Mouse (Mus musculus) left cerebral cortex, postnatal 4 days (tissue): ENCODE measurements around the gene Cpne9. TPM values are rescaled to one million over a fixed set of nuclear protein-coding genes. Genes with fewer than 3 reads are reported as not detected.

Source experiments
- DNase-seq: peaks from one replicate; pipeline ENCODE4 v3.0.0-alpha.2; 2022
- intact Hi-C: fragments of 180-260 bp; cut with DNase I; formaldehyde crosslinking; loops from one replicate; pipeline ENCODE4 v1.15.1; 2025
- total RNA-seq, 2 experiments: library from RNA; stranded (reverse); gene quantifications; 2 replicates each; pipeline ENCODE4 v1.2.3; 2021

The Cpne9 gene
- total RNA-seq, 2 experiments from 2014 or later = 7.3 to 8.3 TPM

GRCm38 (mm10) chr6:113336852-113337620 is 54.9 kb downstream of the Cpne9 start:
- intact Hi-C loops = no loop called here
- DNase-seq = peak; percentile 24

DNA sequence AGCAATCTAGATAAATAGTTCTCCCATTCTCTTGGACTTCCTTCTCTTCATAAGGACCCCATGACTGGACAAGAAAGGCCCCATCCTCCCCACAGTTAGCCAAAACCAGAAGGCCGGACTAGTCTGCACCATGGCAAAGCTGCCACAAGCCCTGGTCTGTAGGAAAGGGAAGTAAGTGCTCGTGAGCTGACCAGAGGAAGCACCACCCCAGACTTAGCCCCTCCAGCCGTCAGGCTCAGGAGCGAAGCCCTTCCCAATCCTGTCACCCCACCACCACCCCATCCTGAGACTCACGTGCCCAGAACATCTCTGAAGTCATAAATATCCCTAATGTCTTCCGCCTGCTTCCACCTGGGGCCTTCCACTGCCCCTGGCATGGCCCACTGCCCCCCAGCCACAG is 59.5 kb downstream of the Cpne9 start:
- DNase-seq = no peak
- intact Hi-C loops = no loop called here

GRCm38 (mm10) chr6:113342297-113342696 is 60.2 kb downstream of the Cpne9 start:
- intact Hi-C loops = no loop called here
- no peak for DNase-seq

GRCm38 (mm10) chr6:113343177-113344092 is 61.3 kb downstream of the Cpne9 start, which contains the start of gene Camk1:
Gene Camk1 (minus strand): TSS chr6:113343984.
- DNase-seq = peak; percentile 61
- intact Hi-C loops = no loop called here

DNA sequence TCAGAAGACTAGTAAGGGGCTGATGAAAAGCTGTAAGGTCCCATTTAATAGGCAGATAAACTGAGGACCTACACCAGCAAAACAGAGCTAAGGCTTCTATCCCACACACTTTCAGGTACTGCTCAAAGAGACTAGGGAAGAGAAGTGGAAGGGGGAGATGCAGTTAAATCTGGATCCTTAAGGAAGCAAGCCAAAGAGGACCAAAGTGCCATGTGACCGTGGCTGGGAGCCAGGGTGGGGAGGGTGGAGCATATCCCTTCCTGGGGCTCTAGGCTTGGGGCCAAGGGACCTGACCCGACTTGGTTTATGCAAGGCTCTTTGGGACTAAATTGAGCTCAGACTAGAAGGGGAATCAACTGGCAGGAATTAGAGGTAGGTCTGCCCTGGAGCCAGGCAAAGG is 62.2 kb downstream of the Cpne9 start:
- intact Hi-C loops = no loop called here
- peak; percentile 73 for DNase-seq

DNA sequence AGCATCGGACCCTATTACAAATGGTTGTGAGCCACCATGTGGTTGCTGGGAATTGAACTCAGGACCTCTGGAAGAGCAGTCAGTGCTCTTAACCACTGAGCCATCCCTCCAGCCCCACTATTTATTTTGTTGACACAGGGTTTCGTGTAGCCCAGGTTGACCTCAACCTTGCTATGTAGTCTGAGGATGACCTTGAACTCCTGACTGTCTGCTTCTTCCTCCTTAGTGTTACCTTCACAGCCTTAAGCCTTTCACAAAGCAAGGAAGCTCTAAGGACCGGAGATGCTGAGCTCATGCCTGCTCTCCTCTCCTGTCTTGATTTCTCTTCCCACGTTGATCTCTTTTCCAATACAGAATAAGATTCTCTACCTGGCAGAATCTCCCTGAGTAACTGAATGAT is 64.8 kb downstream of the Cpne9 start:
- intact Hi-C loops = no loop called here
- no peak for DNase-seq

GRCm38 (mm10) chr6:113350538-113350937 is 68.4 kb downstream of the Cpne9 start:
- DNase-seq = no peak
- intact Hi-C loops = no loop called here

DNA sequence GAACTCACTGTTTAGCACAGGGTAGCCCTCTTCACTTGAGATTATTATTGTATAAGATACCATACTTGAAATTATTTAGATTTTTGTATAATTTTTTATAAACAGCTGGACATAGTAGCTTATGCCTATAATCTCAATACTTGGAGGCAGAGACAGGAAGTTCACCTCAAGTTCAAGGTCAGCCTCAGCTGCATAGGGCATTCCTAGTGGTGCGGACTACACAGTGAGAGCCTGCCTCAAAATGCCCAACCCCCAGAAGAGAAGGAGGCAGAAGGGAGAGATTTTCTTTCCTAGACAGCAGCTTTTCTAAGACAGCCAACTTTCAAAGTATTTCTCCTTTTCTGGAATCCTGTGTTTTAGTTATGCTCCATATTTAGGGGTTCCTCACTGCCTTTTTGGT is 69.1 kb downstream of the Cpne9 start:
- intact Hi-C loops = no loop called here
- DNase-seq = no peak

DNA sequence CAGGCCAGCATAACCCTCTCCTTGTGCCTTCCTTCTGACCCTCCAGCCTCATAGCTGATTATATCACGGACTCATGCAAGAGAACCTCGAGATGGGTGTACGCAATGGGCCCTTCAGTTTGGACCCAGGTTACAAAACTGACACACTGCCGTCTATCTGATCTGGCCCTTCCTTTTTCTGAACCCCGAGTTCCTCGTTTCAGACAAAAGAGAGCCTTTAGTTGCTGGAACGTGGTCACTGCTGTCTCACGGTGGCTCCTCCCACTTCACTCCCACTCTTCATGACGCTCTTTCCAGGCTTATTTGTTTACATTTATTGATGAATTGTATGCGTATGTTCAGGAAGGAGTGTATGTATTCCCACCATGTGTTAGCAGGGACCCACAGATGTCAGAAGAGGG is 69.5 kb downstream of the Cpne9 start:
- intact Hi-C loops = no loop called here
- no peak for DNase-seq

- intact Hi-C loops = no loop called here
- no peak for DNase-seq
These were observed 70.7 kb downstream of the Cpne9 start for GRCm38 (mm10) chr6:113352820-113353219.

DNA sequence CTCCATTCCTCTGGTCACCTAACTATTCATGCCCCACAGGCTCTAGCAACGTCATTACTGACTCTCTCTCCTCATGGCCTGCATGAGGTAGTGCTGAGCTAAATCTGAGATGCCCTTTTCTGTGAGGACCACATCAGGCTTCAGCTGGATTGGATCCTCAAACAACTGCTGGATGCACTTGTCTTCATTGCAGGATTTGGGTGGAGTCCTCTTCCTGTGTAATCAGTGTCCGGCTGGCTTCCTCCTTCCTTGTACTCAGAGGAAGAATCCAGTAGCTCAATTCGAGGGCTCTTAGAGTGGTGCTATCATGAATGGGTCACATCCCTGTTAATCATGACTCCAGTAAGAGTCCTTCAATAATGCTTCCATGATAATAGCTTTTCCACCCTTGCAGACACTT is 71.6 kb downstream of the Cpne9 start:
- no peak for DNase-seq
- intact Hi-C loops = no loop called here

Other genes with a start within 250 kb of the Cpne9 start
- gene Thumpd3, start 236.1 kb upstream of the Cpne9 start, total RNA-seq = 10 to 100 TPM; 35.4 to 36.4 TPM
- gene Setd5, start 204.9 kb upstream of the Cpne9 start, total RNA-seq = 100 to 1,000 TPM; 139 to 144 TPM
- gene Lhfpl4, start 86.9 kb upstream of the Cpne9 start, total RNA-seq = 100 to 1,000 TPM in 1 of 2 experiments, 10 to 100 TPM in 1; 95.9 to 102 TPM
- gene Mtmr14, start 44.5 kb upstream of the Cpne9 start, total RNA-seq = 10 to 100 TPM; 25.2 to 25.6 TPM
- gene Brpf1, start 24.8 kb downstream of the Cpne9 start, total RNA-seq = 10 to 100 TPM; 32.8 TPM
- gene Ogg1, start 44.7 kb downstream of the Cpne9 start, total RNA-seq = 1 to 10 TPM; 8.8 to 9.4 TPM
- 100 to 1,000 TPM in 1 of 2 experiments, 10 to 100 TPM in 1; 94.4 to 104 TPM for gene Camk1, start 61.7 kb downstream of the Cpne9 start, total RNA-seq
- gene Tada3, start 95.6 kb downstream of the Cpne9 start, total RNA-seq = 10 to 100 TPM; 64.4 to 68.2 TPM
- gene Arpc4, start 95.8 kb downstream of the Cpne9 start, total RNA-seq = 100 to 1,000 TPM; 288 to 299 TPM
- 10 to 100 TPM; 12.4 to 14.1 TPM for gene Ttll3, start 107.0 kb downstream of the Cpne9 start, total RNA-seq
- 10 to 100 TPM; 14.4 to 15.2 TPM for gene Rpusd3, start 137.0 kb downstream of the Cpne9 start, total RNA-seq
- not detected for gene Cidec, start 153.5 kb downstream of the Cpne9 start, total RNA-seq
- gene Jagn1, start 160.3 kb downstream of the Cpne9 start, total RNA-seq = 10 to 100 TPM; 39.1 to 44.9 TPM
- gene Il17re, start 176.2 kb downstream of the Cpne9 start, total RNA-seq = under 1 TPM; 0.26 to 0.30 TPM
- 1 to 10 TPM; 2.2 to 2.4 TPM for gene Il17rc, start 189.1 kb downstream of the Cpne9 start, total RNA-seq
- 10 to 100 TPM; 80.4 to 82.1 TPM for gene Creld1, start 201.0 kb downstream of the Cpne9 start, total RNA-seq
- gene Prrt3, start 219.6 kb downstream of the Cpne9 start, total RNA-seq = 10 to 100 TPM; 15.5 to 19.7 TPM
- gene Emc3, start 249.3 kb downstream of the Cpne9 start, total RNA-seq = 10 to 100 TPM; 62.3 to 71.1 TPM
- 1 to 10 TPM; 5.4 to 7.0 TPM for gene Fancd2, start 249.4 kb downstream of the Cpne9 start, total RNA-seq